Mouse (Mus musculus) forebrain, embryonic 11.5 days (tissue): ENCODE measurements around the gene Zbtb44. TPM values are rescaled to one million over a fixed set of nuclear protein-coding genes. Genes with fewer than 3 reads are reported as not detected.
A peak's percentile ranks its signal among the peaks of the same experiment; 100 is the strongest.

ENCODE experiments used
- ATAC-seq: fragments of 200-750 bp; cut with Nextera tagmentation; replicated peaks from 2 replicates; pipeline ENCODE4 v1.8.0; 2017; ENCODE audit warnings: moderate TSS enrichment; ENCODE audit not compliant: low FRiP score
- DNase-seq: peaks from one replicate; pipeline ENCODE4 v3.0.0-alpha.2; 2017; ENCODE audit warnings: low spot score
- H3K27ac ChIP-seq: fragments of 300-500 bp; sonication (generic); 2 replicates; pipeline ENCODE4 v1.5.1; 2014; ENCODE audit warnings: low read depth, low read length
- H3K27me3 ChIP-seq: fragments of 300-500 bp; sonication (generic); 2 replicates; pipeline ENCODE4 v1.6.1; 2014; ENCODE audit warnings: mild to moderate bottlenecking, low read length, mixed read lengths; ENCODE audit not compliant: control insufficient read depth, insufficient read depth
- H3K36me3 ChIP-seq: fragments of 300-500 bp; sonication (generic); 2 replicates; pipeline ENCODE4 v1.6.1; 2014; ENCODE audit warnings: mild to moderate bottlenecking, low read length, moderate library complexity, mixed read lengths; ENCODE audit not compliant: control insufficient read depth, insufficient read depth
- H3K4me1 ChIP-seq: fragments of 300-500 bp; sonication (generic); replicated peaks from 2 replicates; pipeline ENCODE4 v1.6.1; 2014; ENCODE audit warnings: low read length, mixed read lengths; ENCODE audit not compliant: control insufficient read depth, insufficient read depth
- H3K4me2 ChIP-seq: fragments of 300-500 bp; sonication (generic); 2 replicates; pipeline ENCODE4 v1.6.1; 2014; ENCODE audit warnings: low read depth, mild to moderate bottlenecking, low read length, moderate library complexity, mixed read lengths; ENCODE audit not compliant: severe bottlenecking
- H3K4me3 ChIP-seq: fragments of 300-500 bp; sonication (generic); 2 replicates; pipeline ENCODE4 v1.5.1; 2014; ENCODE audit warnings: low read depth, low read length
- H3K9ac ChIP-seq: fragments of 300-500 bp; sonication (generic); 2 replicates; pipeline ENCODE4 v1.6.1; 2014; ENCODE audit warnings: low read length
- H3K9me3 ChIP-seq: fragments of 300-500 bp; sonication (generic); 2 replicates; pipeline ENCODE4 v1.6.1; 2016; ENCODE audit warnings: low read length, mixed read lengths; ENCODE audit not compliant: control insufficient read depth
- WGBS: fragments of 180-500 bp; shearing (Covaris S2); extraction: QIAGEN DNeasy Blood & Tissue Kit; methylation state at CpG from one replicate; pipeline ENCODE4 v1.1.7; 2014; 5-methylcytosine and 5-hydroxymethylcytosine counted together
- polyA plus RNA-seq: library from polyadenylated mRNA; unstranded; fragments of >200 nt; fragmentation: Nextera tagmentation; extraction: Ambion mirVana; gene quantifications from 2 replicates; pipeline ENCODE4 v1.2.1, GENCODE M21; 2014

Zbtb44 gene
- polyA plus RNA-seq, 1 experiment from 2014 or later = 5.8 TPM

DNA sequence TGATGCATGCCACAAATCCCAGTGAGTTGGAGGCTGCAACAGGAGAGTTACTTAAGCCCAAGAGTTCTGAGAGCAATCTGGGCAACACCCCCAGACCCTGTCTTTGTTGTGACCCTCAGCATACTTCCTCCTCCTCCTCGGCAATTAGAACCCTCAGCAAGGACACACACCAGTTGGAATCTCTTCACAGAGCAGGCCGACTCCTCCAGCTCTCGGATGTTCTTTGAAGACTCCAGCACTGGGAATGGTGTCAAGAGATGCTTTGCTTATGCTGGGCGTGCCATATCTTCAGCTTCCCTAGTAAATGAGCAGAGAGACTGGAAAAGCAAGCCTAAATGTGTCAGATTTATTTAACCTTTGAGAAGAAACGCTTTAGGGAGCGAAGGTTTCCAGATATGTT is 50.3 kb downstream of the Zbtb44 start:
- Histone ChIP-seq H3K27ac (no peak overlapping the region), H3K4me2 (no peak overlapping the region), H3K4me3 (no peak overlapping the region), H3K27me3 (no peaks in the 10 kb centered on the region), H3K9me3 (no peaks in the 10 kb centered on the region), H3K9ac (no peak overlapping the region), H3K36me3 (no peaks in the 10 kb centered on the region), H3K4me1 (no peaks in the 10 kb centered on the region)
- WGBS = 87% methylated on average over 6 of the region's 6 CpGs
- ATAC-seq = no peak
- DNase-seq = no peak

DNA sequence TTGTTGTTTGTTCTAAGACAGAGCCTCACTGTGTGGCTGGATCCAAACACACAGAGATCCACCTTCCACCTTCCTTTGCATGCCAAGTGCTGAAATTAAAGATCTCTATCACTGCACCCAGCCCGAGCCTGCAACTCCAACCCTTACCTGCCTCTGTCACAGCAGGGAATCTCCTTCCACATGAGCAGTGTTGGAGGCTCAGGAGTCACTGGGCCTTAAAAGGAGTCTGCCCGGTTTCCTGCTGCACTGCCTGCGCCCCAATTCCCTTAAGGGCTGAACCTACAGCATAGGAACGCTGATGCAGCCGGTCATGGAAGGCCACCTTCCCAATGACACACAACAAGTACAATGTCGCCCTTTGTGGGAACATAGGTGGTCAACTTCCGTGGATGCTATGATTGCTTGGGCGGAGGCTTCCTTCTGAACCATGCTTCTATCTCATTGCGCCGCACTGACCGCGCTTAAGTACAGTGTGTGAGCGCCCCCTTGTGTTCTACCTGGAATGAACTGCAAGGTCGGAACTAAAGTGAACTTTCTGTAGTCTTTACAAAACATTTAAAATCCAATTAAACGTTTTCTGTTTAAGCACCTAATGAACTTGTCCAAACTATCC is 51.7 kb downstream of the Zbtb44 start:
- Histone ChIP-seq H3K36me3 (no peaks in the 10 kb centered on the region), H3K9ac (no peak overlapping the region), H3K9me3 (no peaks in the 10 kb centered on the region), H3K4me1 (no peaks in the 10 kb centered on the region), H3K4me2 (peak overlapping the region; percentile 26; the same call in 1 of the 2 replicates), H3K4me3 (no peak overlapping the region), H3K27me3 (no peaks in the 10 kb centered on the region), H3K27ac (no peak overlapping the region)
- DNase-seq (peak; percentile 85), ATAC-seq (peak; percentile 57)
- WGBS = 9% methylated on average over 15 of the region's 15 CpGs

DNA sequence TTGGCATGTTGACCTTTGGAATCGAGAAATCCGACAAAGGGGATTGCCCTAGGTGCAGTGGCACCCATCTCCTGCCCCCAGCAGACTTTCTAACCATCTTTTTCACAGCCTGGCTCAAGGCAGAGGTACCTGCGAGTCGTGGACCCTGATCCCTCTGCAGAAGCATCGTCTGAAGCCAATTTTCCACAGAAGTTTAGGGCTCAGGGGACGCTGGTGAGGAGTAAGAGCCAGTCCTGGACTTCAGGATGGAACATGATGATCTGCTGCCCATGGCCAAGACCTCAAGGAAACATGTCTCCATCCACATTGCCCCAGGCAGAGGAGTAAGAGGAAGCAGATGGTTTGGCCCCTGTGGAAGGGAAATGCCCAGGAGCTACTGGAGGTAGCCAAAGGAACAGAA is 52.3 kb downstream of the Zbtb44 start:
- H3K27me3 ChIP-seq = no peaks in the 10 kb centered on the region
- H3K9ac ChIP-seq = no peak overlapping the region
- no peak overlapping the region for H3K27ac ChIP-seq
- DNase-seq (no peak), ATAC-seq (no peak)
- no peaks in the 10 kb centered on the region for H3K9me3 ChIP-seq
- no peaks in the 10 kb centered on the region for H3K36me3 ChIP-seq
- H3K4me3 ChIP-seq = no peak overlapping the region
- WGBS = 76% methylated on average over 6 of the region's 6 CpGs
- H3K4me1 ChIP-seq = no peaks in the 10 kb centered on the region
- H3K4me2 ChIP-seq = no peak overlapping the region

DNA sequence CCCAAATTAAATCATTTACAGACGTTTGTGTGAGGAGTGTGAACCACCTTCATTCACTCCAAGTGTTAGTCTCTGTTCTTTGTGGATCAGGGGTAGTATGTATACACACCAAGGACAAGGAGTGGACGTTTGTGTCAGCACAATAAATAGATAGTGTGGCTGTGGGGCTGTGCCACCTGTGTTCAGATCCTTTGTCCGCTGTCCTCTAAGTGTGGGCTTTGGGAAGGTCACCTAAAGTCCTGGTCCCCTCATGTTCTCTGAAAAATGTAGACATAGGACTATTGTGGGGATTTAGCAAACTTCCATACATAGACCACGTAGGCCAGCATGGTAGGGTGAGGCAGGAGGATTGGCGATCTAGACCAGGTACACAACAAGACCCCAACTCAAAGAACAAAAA is 55.1 kb downstream of the Zbtb44 start:
- no peaks in the 10 kb centered on the region for H3K4me1 ChIP-seq
- H3K9me3 ChIP-seq = no peaks in the 10 kb centered on the region
- H3K4me2 ChIP-seq = no peak overlapping the region
- no peak for ATAC-seq
- no peaks in the 10 kb centered on the region for H3K27me3 ChIP-seq
- no peak overlapping the region for H3K27ac ChIP-seq
- H3K9ac ChIP-seq = no peak overlapping the region
- DNase-seq = no peak
- 77% methylated on average over 5 of the region's 5 CpGs for WGBS
- no peaks in the 10 kb centered on the region for H3K36me3 ChIP-seq
- H3K4me3 ChIP-seq = no peak overlapping the region

DNA sequence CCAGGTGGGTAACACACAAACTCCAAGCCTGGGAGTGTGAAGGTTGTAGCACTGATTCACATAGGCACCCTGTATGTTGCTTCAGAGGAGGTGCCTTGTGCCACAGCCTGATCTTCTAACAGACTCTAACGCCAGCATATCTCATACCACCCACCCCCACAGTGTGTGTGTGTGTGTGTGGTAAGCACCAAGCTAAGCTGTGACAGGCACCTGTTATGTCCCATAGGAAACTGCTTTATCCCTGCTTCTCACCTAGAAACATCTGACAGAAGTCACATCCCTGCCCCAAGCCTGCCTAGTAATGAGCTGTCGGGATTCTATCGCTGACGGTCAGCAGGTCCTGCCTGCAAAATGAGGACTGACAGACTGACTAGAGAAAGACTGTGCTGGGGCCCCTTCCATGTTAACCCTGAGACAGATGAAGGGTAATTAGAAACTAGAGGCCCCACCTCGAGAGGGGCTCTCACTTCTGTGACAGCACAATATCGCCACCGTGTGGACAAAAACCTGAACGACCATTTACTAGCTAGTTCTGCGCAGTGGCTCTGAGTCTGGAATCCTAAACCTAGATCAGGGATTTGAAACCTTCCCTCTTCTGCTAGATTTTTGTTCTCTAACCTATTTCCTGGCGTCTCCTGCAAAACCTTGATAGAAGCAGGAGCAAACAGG is 55.8 kb downstream of the Zbtb44 start:
- no peaks in the 10 kb centered on the region for H3K4me1 ChIP-seq
- peak; percentile 47; the same call in 1 of the 2 replicates for ATAC-seq
- H3K27ac ChIP-seq = no peak overlapping the region
- WGBS = 16% methylated on average over 10 of the region's 10 CpGs
- H3K9me3 ChIP-seq = no peaks in the 10 kb centered on the region
- H3K27me3 ChIP-seq = no peaks in the 10 kb centered on the region
- H3K36me3 ChIP-seq = no peaks in the 10 kb centered on the region
- peak; percentile 86 for DNase-seq
- no peak overlapping the region for H3K9ac ChIP-seq
- no peak overlapping the region for H3K4me3 ChIP-seq
- no peak overlapping the region for H3K4me2 ChIP-seq

DNA sequence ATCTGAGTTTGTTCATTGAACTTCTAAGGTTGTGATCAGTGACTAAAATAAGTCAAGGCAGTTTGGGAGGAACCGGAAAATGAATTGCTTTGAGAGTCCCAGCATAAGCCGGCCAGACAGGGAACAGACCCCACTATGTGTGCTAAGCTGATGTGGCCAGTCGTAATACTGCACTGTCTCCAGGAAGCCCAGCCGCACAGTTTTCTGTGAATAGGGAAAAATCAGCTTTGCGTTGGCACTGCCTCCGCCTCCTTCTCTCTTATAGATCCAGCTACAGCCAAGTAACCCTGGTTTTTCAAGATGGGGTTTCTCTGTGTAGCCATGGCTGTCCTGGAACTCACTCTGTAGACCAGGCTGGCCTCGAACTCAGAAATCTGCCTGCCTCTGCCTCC is 56.3 kb downstream of the Zbtb44 start:
- ATAC-seq (no peak), DNase-seq (no peak)
- no peaks in the 10 kb centered on the region for H3K9me3 ChIP-seq
- no peak overlapping the region for H3K27ac ChIP-seq
- 82% methylated on average over 7 of the region's 7 CpGs for WGBS
- no peaks in the 10 kb centered on the region for H3K36me3 ChIP-seq
- no peak overlapping the region for H3K4me2 ChIP-seq
- no peak overlapping the region for H3K9ac ChIP-seq
- H3K4me1 ChIP-seq = no peaks in the 10 kb centered on the region
- H3K4me3 ChIP-seq = no peak overlapping the region
- no peaks in the 10 kb centered on the region for H3K27me3 ChIP-seq

DNA sequence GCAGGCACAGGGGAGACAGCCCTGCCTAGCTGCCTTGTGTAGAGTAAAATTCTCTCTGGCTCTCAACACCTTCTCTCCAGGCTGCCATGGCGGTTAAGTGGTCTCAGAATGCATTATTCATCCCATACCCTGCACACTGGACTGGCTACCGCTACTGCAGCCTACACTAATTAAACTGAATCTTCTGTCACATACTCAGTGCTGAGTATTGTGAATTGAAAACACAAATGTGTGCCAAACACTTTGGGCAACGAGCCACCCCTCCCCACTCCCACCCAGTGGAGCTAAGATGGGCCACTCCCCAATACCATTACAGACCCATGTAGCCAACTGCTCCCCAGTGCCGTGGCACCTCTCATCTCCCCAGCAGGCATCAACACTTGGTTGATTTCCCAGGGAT is 57.0 kb downstream of the Zbtb44 start:
- H3K4me1 ChIP-seq = no peaks in the 10 kb centered on the region
- no peaks in the 10 kb centered on the region for H3K27me3 ChIP-seq
- H3K9ac ChIP-seq = no peak overlapping the region
- no peak overlapping the region for H3K4me2 ChIP-seq
- DNase-seq (no peak), ATAC-seq (no peak)
- WGBS = 74% methylated on average over 4 of the region's 4 CpGs
- no peak overlapping the region for H3K4me3 ChIP-seq
- H3K9me3 ChIP-seq = no peaks in the 10 kb centered on the region
- H3K27ac ChIP-seq = no peak overlapping the region
- no peaks in the 10 kb centered on the region for H3K36me3 ChIP-seq

DNA sequence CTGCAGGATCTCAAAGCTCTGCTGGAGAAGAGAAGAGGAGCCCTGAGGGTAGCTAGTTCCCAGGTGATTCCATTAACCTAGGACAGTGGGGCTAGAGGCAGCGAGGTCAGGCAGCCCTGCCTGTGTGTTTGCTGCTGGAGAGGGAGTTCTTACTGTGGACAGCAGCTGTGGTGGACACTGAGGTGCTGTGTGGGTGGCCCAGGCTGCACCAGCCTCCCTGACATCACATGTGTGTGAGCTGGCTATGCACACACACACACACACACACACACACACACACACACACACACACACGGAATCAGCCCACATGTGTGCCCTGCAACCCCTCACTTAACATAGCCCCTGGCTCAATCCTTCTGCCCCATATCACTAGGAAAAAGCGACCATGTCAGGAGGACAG is 57.7 kb downstream of the Zbtb44 start:
- H3K4me2 ChIP-seq = no peak overlapping the region
- no peak overlapping the region for H3K4me3 ChIP-seq
- WGBS = 75% methylated on average over 3 of the region's 3 CpGs
- H3K36me3 ChIP-seq = no peaks in the 10 kb centered on the region
- no peak for DNase-seq
- H3K4me1 ChIP-seq = no peaks in the 10 kb centered on the region
- ATAC-seq = no peak
- H3K9ac ChIP-seq = no peak overlapping the region
- no peaks in the 10 kb centered on the region for H3K9me3 ChIP-seq
- no peak overlapping the region for H3K27ac ChIP-seq
- no peaks in the 10 kb centered on the region for H3K27me3 ChIP-seq

DNA sequence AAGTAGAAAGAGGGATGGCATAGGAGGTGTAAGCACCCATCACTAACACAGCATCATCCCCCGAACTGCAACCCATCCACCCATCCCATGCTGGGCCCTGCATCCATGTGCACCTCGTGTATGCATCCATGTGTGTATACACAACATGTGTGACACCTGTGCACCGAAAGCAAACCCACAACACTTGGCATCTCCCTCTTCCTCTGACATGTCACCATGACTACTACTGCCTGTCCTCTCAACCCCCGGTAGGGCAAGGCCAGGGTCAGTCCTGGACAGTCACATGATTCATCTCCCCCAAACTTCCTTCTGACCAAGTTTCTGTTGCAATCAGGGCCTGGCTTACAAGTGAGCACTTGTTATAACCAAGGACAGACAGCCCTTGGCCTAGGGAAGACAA is 58.4 kb downstream of the Zbtb44 start:
- 83% methylated on average over 4 of the region's 4 CpGs for WGBS
- Histone ChIP-seq H3K27ac (no peak overlapping the region), H3K27me3 (no peaks in the 10 kb centered on the region), H3K9me3 (no peaks in the 10 kb centered on the region), H3K4me2 (no peak overlapping the region), H3K36me3 (no peaks in the 10 kb centered on the region), H3K4me3 (no peak overlapping the region), H3K4me1 (no peaks in the 10 kb centered on the region), H3K9ac (no peak overlapping the region)
- DNase-seq (no peak), ATAC-seq (no peak)
